In the genomic region with DNA sequence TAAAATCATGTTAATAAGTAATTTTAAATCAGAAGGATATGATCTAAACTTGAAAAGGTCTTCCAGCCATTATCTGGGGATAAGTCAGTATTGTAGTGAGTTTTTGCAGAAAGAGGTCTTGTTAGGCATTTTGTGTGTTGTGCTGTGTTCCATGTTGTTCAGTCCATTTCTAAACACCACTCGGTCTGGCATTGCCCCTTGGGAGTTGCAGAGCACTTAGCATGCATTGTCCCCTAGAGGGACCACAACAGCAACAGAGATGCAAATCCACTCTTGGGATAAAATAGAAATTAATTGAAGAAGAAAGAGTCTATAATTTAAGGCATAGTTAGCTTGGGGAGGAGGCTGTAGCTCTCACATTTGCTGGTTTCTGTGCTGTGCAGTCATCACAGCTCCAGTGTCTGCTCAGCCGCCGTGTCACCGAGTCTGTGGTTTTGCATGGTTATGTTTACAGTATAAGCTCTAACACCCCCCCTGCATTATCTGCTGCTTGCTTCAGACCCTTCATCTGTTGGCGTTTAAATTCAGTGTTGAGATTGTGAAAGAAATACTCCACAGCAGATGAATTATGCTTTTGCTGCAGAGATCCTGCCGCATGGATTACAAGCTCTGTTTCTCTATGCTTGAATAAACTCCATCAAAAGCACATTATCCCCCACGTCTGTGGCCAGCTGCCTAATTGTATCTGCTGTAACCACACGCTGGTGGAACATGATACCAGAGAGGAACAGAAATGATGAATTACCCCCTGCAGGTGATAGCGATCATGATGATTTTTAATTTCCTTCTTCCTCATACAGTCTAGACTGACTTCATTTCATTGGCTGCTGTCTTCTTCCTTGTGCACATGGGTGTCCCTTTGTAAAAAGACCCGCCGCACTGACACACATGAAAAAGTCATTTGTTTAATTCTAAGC, we compare ENCODE assay signal across 8 mouse cellular contexts.
DNase-seq lines count a peak whose midpoint lies in the region; ATAC-seq and TF ChIP-seq lines count a peak whose summit lies in the region.

No protein-coding gene starts in this region.

- no peaks in the 10 kb centered on the region for H3K79me3 ChIP-seq in C2C12 (ENCODE audit: low read depth)

- no peak for TF ChIP-seq POLR2A in limb, embryonic 14.5 days (IDR thresholded peaks at IDR 0.05; ENCODE audit: borderline replicate concordance, extremely low read depth, insufficient read depth, insufficient read length)

- no peaks in the 10 kb centered on the region for H3K79me2 ChIP-seq in C2C12 (ENCODE audit: control insufficient read depth, insufficient read depth)

- H3K27ac ChIP-seq in limb, embryonic 14.5 days (replicated peaks; ENCODE audit: low read depth, low read length), result no peak overlapping the region

- H3K9me3 ChIP-seq in limb, embryonic 14.5 days (ENCODE audit: control insufficient read depth, low read length), result no peaks in the 10 kb centered on the region

- H3K9ac ChIP-seq in limb, embryonic 14.5 days (ENCODE audit: low read depth, low read length, severe bottlenecking), result no peak overlapping the region

- ATAC-seq in granulocyte monocyte progenitor cell, adult 5-6 weeks (replicated peaks; ENCODE audit: poor library complexity, severe bottlenecking), result peak; percentile 56
- ATAC-seq in limb, embryonic 14.5 days (ENCODE audit: low FRiP score, low read depth), result no peak

- H3ac ChIP-seq in C2C12 (ENCODE audit: control insufficient read depth, insufficient read length, low read depth), result peak overlapping the region; percentile 13

- peak; percentile 52 for DNase-seq in embryo, embryonic 11 days
- DNase-seq in embryo, embryonic 9.5 days (ENCODE audit: extremely low spot score), result no peak
- peak; percentile 40 for DNase-seq in limb, embryonic 14.5 days (ENCODE audit: low spot score)
- DNase-seq in retina, postnatal 7 days (ENCODE audit: low read depth, low spot score), result peak; percentile 13
- DNase-seq in heart, adult 8-10 months (ENCODE audit: low spot score), result no peak
- DNase-seq in thymus, postnatal 25 days, result no peak

- WGBS in limb, embryonic 14.5 days, result 57% methylated on average over 11 of the region's 11 CpGs

- no peaks in the 10 kb centered on the region for H3K27me3 ChIP-seq in C2C12 (ENCODE audit: control insufficient read depth, insufficient read depth, insufficient read length)
- H3K27me3 ChIP-seq in limb, embryonic 14.5 days (ENCODE audit: control insufficient read depth, insufficient read depth, low read length), result no peaks in the 10 kb centered on the region

- H3K4me2 ChIP-seq in limb, embryonic 14.5 days (replicated peaks; ENCODE audit: low read depth, low read length, severe bottlenecking), result no peak overlapping the region

- no peak overlapping the region for H3K4me3 ChIP-seq in C2C12 (ENCODE audit: insufficient read depth, poor library complexity, severe bottlenecking)
- H3K4me3 ChIP-seq in limb, embryonic 14.5 days (replicated peaks; ENCODE audit: low read length), result no peak overlapping the region

- no peak for TF ChIP-seq CTCF in C2C12 (IDR thresholded peaks at IDR 0.05; ENCODE audit: control insufficient read depth, insufficient read depth, insufficient read length)

- no peaks in the 10 kb centered on the region for H3K4me1 ChIP-seq in limb, embryonic 14.5 days (ENCODE audit: control insufficient read depth, insufficient read depth, low read length)

- H3K36me3 ChIP-seq in C2C12 (ENCODE audit: control insufficient read depth, insufficient read depth), result peaks cover 24% of the 10 kb centered on the region
- 0 out of 2 replicates have a peak, but pooled peaks cover under 1% of the 10 kb centered on the region for H3K36me3 ChIP-seq in limb, embryonic 14.5 days (ENCODE audit: control insufficient read depth, insufficient read depth, low read length)

TF ChIP-seq in C2C12, 6 proteins besides CTCF, POLR2A, EP300 and RAD21:
- TF ChIP-seq MYOG (IDR thresholded peaks at IDR 0.05; ENCODE audit: control insufficient read depth, extremely low read depth, insufficient read length), result no peak
- peak; percentile 69 for TF ChIP-seq MYOD1 (IDR thresholded peaks at IDR 0.05; ENCODE audit: control insufficient read depth, insufficient read length, low read depth)
- peak; percentile 33 for TF ChIP-seq CEBPB (IDR thresholded peaks at IDR 0.05; ENCODE audit: low read depth)
- TF ChIP-seq MAX (IDR thresholded peaks at IDR 0.05), result no peak
- TF ChIP-seq USF1 (IDR thresholded peaks at IDR 0.05; ENCODE audit: low read depth), result no peak

Comparison
In these comparisons a context has a peak if more than half of its experiments do, and no peak if none do; other contexts are left out.
1. DNase-seq: peak in embryo, embryonic 11 days (single experiment), limb, embryonic 14.5 days (single experiment) and retina, postnatal 7 days (single experiment); none in embryo, embryonic 9.5 days (single experiment), heart, adult 8-10 months (single experiment) and thymus, postnatal 25 days (single experiment).